Mouse (Mus musculus) myocyte (in vitro differentiated cells): ENCODE measurements around the gene Gm5134.

Source experiments
- CEBPB ChIP-seq: IDR thresholded peaks from 2 replicates; pipeline ENCODE4 v1.6.1; 2011; ENCODE audit warnings: mild to moderate bottlenecking, moderate library complexity; ENCODE audit not compliant: poor library complexity, insufficient read depth, severe bottlenecking
- E2F4 ChIP-seq: IDR thresholded peaks from one replicate; pipeline ENCODE4 v1.6.1; 2011; ENCODE audit warnings: mild to moderate bottlenecking, control low read depth, moderate library complexity; ENCODE audit not compliant: insufficient read depth
- MAX ChIP-seq: IDR thresholded peaks from one replicate; pipeline ENCODE4 v1.6.1; 2011; ENCODE audit warnings: low read depth, mild to moderate bottlenecking, control low read depth
- MYOD1 ChIP-seq, 3 experiments: IDR thresholded peaks; one replicate each; pipeline ENCODE4 v1.6.1; 2011; ENCODE audit warnings: control low read depth in 2 of 3, low read depth in 2 of 3, mild to moderate bottlenecking in 2 of 3, moderate library complexity in 1 of 3; ENCODE audit not compliant: insufficient read length in 2 of 3, control insufficient read depth in 1 of 3
- MYOG ChIP-seq, 3 experiments: IDR thresholded peaks; one replicate each; pipeline ENCODE4 v1.6.1; 2011; ENCODE audit warnings: control low read depth in 2 of 3, low read depth in 2 of 3, mild to moderate bottlenecking in 2 of 3; ENCODE audit not compliant: insufficient read length in 2 of 3, control insufficient read depth in 1 of 3, insufficient read depth in 1 of 3
- POLR2A ChIP-seq: IDR thresholded peaks from one replicate; pipeline ENCODE4 v1.6.1; 2011; ENCODE audit warnings: low read depth, mild to moderate bottlenecking, control low read depth, moderate library complexity; ENCODE audit not compliant: insufficient read length
- POLR2AphosphoS2 ChIP-seq: IDR thresholded peaks from one replicate; pipeline ENCODE4 v1.6.1; 2011; ENCODE audit warnings: low read depth, control low read depth; ENCODE audit not compliant: insufficient read length
- REST ChIP-seq: IDR thresholded peaks from one replicate; pipeline ENCODE4 v1.6.1; 2011; ENCODE audit warnings: mild to moderate bottlenecking, control low read depth, moderate library complexity; ENCODE audit not compliant: insufficient read depth, insufficient read length
- TCF12 ChIP-seq: IDR thresholded peaks from one replicate; pipeline ENCODE4 v1.6.1; 2011; ENCODE audit warnings: mild to moderate bottlenecking, control low read depth; ENCODE audit not compliant: poor library complexity, insufficient read depth, severe bottlenecking
- USF1 ChIP-seq: IDR thresholded peaks from one replicate; pipeline ENCODE4 v1.6.1; 2011; ENCODE audit warnings: low read depth, mild to moderate bottlenecking, control low read depth, moderate library complexity

DNA sequence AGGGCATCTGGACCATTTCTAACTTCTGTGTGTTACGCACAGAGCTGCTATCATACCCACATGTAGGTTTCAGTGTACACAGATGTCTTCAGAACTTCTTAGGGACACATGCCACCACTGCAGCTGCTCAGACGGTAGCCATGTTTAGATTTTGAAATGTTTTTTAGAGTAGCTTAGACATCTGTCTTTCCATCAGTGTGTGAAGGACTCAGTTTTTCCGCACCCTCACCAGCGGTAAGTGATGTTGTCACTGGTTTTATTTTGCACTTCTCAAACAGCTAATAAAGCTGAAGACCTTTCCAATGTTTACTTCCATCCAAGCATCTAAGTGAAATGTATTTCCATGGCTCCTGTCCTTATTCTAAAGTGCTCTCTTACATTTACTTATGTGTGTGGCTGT, 47.4 kb upstream of the Gm5134 start:
- TF ChIP-seq REST (no peak), TCF12 (no peak), MYOD1 (IDR thresholded peaks at IDR 0.05; ENCODE audit: control insufficient read depth in 1 of 3, insufficient read length in 2 of 3, low read depth in 2 of 3) (no peak), MYOG (IDR thresholded peaks at IDR 0.05; ENCODE audit: control insufficient read depth in 1 of 3, insufficient read depth in 1 of 3, insufficient read length in 2 of 3, low read depth in 2 of 3) (no peak), CEBPB (no peak), POLR2A (no peak), POLR2AphosphoS2 (no peak), USF1 (no peak), MAX (no peak), E2F4 (no peak)
